In the genomic region with DNA sequence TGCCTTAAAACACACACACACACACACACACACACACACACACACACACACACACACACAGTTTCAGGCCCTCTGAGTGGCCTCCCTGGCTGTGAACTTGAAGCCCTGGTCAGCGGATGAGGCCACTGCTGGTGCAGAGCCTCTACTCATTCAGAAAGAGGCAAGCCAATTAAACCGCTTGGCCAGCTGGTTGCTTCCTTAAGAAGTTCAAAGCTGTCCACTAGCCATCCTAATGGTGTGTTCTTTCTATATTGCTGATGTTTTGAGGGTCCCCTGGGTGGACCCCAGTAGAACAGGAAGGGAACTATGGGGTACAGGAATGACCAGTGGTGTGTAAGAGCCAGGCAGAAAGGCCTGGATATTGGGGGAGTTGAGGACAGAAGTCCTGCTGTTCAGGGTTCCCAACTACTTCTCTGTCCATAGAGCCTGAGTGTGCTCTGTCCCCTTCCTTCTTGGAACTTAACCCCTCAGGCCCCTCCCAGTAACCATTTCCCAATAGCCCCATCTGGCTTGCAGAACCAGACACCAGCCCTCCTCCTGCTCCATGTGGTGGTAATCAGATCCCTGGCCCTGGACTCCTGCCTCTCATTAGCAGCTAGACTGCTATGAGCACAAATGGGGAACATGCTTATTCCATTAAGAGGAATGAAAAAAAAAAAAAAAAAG, we compare ENCODE assay signal across 11 mouse cellular contexts.
DNase-seq lines count a peak whose midpoint lies in the region; ATAC-seq lines count a peak whose summit lies in the region.
"Had no signal": no experiment of that assay in that cellular context is flagged by ENCODE, and none has a peak within 500 bp of the region (broad histone marks: within the 10 kb centered on the region; RNA-seq: fewer than 3 reads in every experiment).

No protein-coding gene starts in this region.

- H3K9me3 ChIP-seq in heart, embryonic 10.5 days, result no peaks in the 10 kb centered on the region
- H3K9me3 ChIP-seq: heart, embryonic 13.5 days had no signal

- H3K36me3 ChIP-seq in heart, embryonic 10.5 days, result peaks cover 46% of the 10 kb centered on the region

- ATAC-seq in erythroblast, adult 5-6 weeks (replicated peaks; ENCODE audit: low FRiP score, poor library complexity, severe bottlenecking), result no peak
- ATAC-seq: activated CD4-positive, CD25-positive, alpha-beta regulatory T cell, adult 4 months had no signal

- intact Hi-C loops in gastrocnemius, postnatal 14 days (cut with DNase I; ENCODE audit: low total_unique reads), result no loop called here
- intact Hi-C loops in left cerebral cortex, postnatal 14 days (cut with DNase I), result loop anchor here (10.0 kb wide), 3 partner anchors 245 to 515 kb away; partner anchors contain the start of gene Plxna4

- no peaks in the 10 kb centered on the region for H3K27me3 ChIP-seq in heart, embryonic 10.5 days (ENCODE audit: insufficient read depth, poor library complexity, severe bottlenecking)
- H3K27me3 ChIP-seq: heart, embryonic 13.5 days had no signal

- no peak overlapping the region for H3K27ac ChIP-seq in heart, embryonic 10.5 days
- H3K27ac ChIP-seq: heart, embryonic 13.5 days had no signal

- WGBS in heart, embryonic 10.5 days, result 85% methylated on average over 2 of the region's 2 CpGs

- H3K4me1 ChIP-seq in heart, embryonic 10.5 days, result no peaks in the 10 kb centered on the region
- H3K4me1 ChIP-seq: heart, embryonic 13.5 days had no signal

- peak; percentile 25 to 26 for DNase-seq in heart, adult 9 months (ENCODE audit: low spot score in 2 of 2)
- no peak for DNase-seq in heart, embryonic 10.5 days (ENCODE audit: low spot score)
- peak; percentile 76 for DNase-seq in embryo, embryonic 10.5 days (ENCODE audit: low spot score)
- peak; percentile 28 for DNase-seq in gastrocnemius, postnatal 14 days
- peak; percentile 52 for DNase-seq in lung, postnatal 36 days
- DNase-seq in cerebellum, adult 9-10 months, result no peak
- no peak for DNase-seq in left cerebral cortex, postnatal 14 days (ENCODE audit: low spot score in 2 of 2)
- DNase-seq: cerebellum, adult 8-10 months had no signal

- no peak overlapping the region for H3K4me3 ChIP-seq in heart, embryonic 10.5 days
- H3K4me3 ChIP-seq: heart, embryonic 13.5 days had no signal

Comparison
In these comparisons a context has a peak if more than half of its experiments do, and no peak if none do; other contexts are left out.
1. DNase-seq: peak in heart, adult 9 months (2 of 2), embryo, embryonic 10.5 days (single experiment), gastrocnemius, postnatal 14 days (single experiment) and lung, postnatal 36 days (single experiment); none in heart, embryonic 10.5 days (single experiment), cerebellum, adult 9-10 months (single experiment) and left cerebral cortex, postnatal 14 days (0 of 2).